Mouse (Mus musculus): ENCODE measurements around the gene Vrk3. TPM values are rescaled to one million over a fixed set of nuclear protein-coding genes. Genes with fewer than 3 reads are reported as not detected.
A peak's percentile ranks its signal among the peaks of the same experiment; 100 is the strongest.

Vrk3 gene
- total and polyA plus RNA-seq, 2 experiments, result 8.6 to 31.4 TPM

DNA sequence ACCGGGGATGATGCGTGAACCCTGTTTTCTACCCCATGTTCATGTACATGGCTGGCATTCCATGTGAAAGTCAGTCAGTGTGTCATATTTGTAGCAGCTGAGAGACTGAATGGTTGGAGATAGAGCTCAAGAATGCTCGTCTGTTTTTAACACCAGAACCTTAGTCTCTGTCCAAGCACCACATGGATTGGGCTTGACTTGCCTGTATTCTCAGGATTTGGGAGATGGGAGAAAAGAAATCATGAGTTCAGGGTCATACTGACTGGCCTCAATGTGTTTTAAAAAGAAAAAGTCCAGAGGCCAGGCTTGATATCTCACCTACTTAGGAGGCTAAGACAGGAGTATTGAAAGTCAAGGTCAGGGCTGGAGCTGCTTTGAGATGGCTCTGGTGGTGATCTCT is 69.2 kb downstream of the Vrk3 start:
- Histone ChIP-seq H3K9ac (ENCODE audit: low read depth, low read length) (peak overlapping the region; percentile 98), H3K4me1 (ENCODE audit: control insufficient read depth, insufficient read depth, low read length) (peaks cover 40% of the 10 kb centered on the region), H3K4me3 (ENCODE audit: insufficient read depth, low read depth, low read length) (no peak overlapping the region; the same call in 1 of the 2 replicates), H3K27me3 (ENCODE audit: control insufficient read depth, insufficient read depth, low read length) (no peaks in the 10 kb centered on the region), H3K27ac (replicated peaks; ENCODE audit: insufficient read depth, low read depth, low read length) (peak overlapping the region; percentile 93), H3K79me2 (ENCODE audit: control insufficient read depth, insufficient read depth, low read length) (peaks cover 17% of the 10 kb centered on the region; the same call in 1 of the 2 replicates), H3K36me3 (ENCODE audit: control insufficient read depth, insufficient read depth, low read length) (peaks cover 9% of the 10 kb centered on the region)
- TF ChIP-seq CTCF (IDR thresholded peaks at IDR 0.05; ENCODE audit: low read depth, low read length), result no peak
- TF ChIP-seq POLR2A (IDR thresholded peaks at IDR 0.05; ENCODE audit: extremely low read depth, insufficient read depth, low read length), result no peak
- peak; percentile 56 for DNase-seq (ENCODE audit: extremely low read depth, low read depth, low spot score)
- WGBS, result 15% methylated on average over 3 of the region's 3 CpGs

GRCm38 (mm10) chr7:44818164-44818563 is 70.0 kb downstream of the Vrk3 start:
- Histone ChIP-seq H3K9ac (ENCODE audit: low read depth, low read length) (peak overlapping the region; percentile 11; the same call in 1 of the 2 replicates), H3K4me3 (ENCODE audit: insufficient read depth, low read depth, low read length) (no peak overlapping the region), H3K27me3 (ENCODE audit: control insufficient read depth, insufficient read depth, low read length) (no peaks in the 10 kb centered on the region), H3K79me2 (ENCODE audit: control insufficient read depth, insufficient read depth, low read length) (peaks cover 24% of the 10 kb centered on the region), H3K4me1 (ENCODE audit: control insufficient read depth, insufficient read depth, low read length) (peaks cover 38% of the 10 kb centered on the region), H3K27ac (replicated peaks; ENCODE audit: insufficient read depth, low read depth, low read length) (peak overlapping the region; percentile 94), H3K36me3 (ENCODE audit: control insufficient read depth, insufficient read depth, low read length) (peaks cover 9% of the 10 kb centered on the region)
- TF ChIP-seq POLR2A (IDR thresholded peaks at IDR 0.05; ENCODE audit: extremely low read depth, insufficient read depth, low read length), result no peak
- TF ChIP-seq CTCF (IDR thresholded peaks at IDR 0.05; ENCODE audit: low read depth, low read length), result peak; percentile 29; the same call in 1 of the 2 replicates
- DNase-seq (ENCODE audit: extremely low read depth, low read depth, low spot score), result peak; percentile 77
- WGBS, result 12% methylated on average over 2 of the region's 2 CpGs

- TF ChIP-seq CTCF (IDR thresholded peaks at IDR 0.05; ENCODE audit: low read depth, low read length), result no peak
- 0 out of 2 replicates have a peak, but pooled peaks have one; percentile 20 for TF ChIP-seq POLR2A (IDR thresholded peaks at IDR 0.05; ENCODE audit: extremely low read depth, insufficient read depth, low read length)
- H3K9ac ChIP-seq (ENCODE audit: low read depth, low read length), result peak overlapping the region; percentile 70
- H3K27me3 ChIP-seq (ENCODE audit: control insufficient read depth, insufficient read depth, low read length), result no peaks in the 10 kb centered on the region
- H3K79me2 ChIP-seq (ENCODE audit: control insufficient read depth, insufficient read depth, low read length), result peaks cover 30% of the 10 kb centered on the region
- peaks cover 38% of the 10 kb centered on the region for H3K4me1 ChIP-seq (ENCODE audit: control insufficient read depth, insufficient read depth, low read length)
- WGBS, result 13% methylated on average over 6 of the region's 6 CpGs
- H3K4me3 ChIP-seq (ENCODE audit: insufficient read depth, low read depth, low read length), result peak overlapping the region; percentile 25
- peaks cover 3% of the 10 kb centered on the region; the same call in 1 of the 2 replicates for H3K36me3 ChIP-seq (ENCODE audit: control insufficient read depth, insufficient read depth, low read length)
- H3K27ac ChIP-seq (replicated peaks; ENCODE audit: insufficient read depth, low read depth, low read length), result peak overlapping the region; percentile 94
- DNase-seq (ENCODE audit: extremely low read depth, low read depth, low spot score), result peak; percentile 74
Measured at GRCm38 (mm10) chr7:44818751-44819235, 70.6 kb downstream of the Vrk3 start.

DNA sequence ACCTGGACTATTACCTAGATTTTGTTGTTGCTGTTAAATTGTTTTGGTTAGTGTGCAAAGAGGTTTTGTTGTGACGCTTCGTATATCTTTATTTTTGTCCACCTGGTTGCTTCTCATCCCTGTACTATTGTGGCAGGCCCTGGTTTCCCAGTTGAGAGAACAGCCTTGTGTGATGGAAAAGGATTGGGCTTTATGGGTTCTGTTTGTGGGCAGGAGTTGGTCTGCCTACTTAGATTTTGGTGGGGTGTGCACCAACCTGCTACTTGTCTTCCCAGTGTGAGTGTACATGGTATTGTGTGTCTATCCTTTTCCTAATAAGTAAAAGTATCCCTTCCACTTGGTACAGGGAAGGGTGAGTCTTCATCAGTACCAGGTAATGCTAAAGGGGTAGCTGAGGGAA is 71.2 kb downstream of the Vrk3 start:
- Histone ChIP-seq H3K79me2 (ENCODE audit: control insufficient read depth, insufficient read depth, low read length) (peaks cover 34% of the 10 kb centered on the region), H3K27me3 (ENCODE audit: control insufficient read depth, insufficient read depth, low read length) (no peaks in the 10 kb centered on the region), H3K27ac (replicated peaks; ENCODE audit: insufficient read depth, low read depth, low read length) (peak overlapping the region; percentile 94), H3K4me1 (ENCODE audit: control insufficient read depth, insufficient read depth, low read length) (peaks cover 34% of the 10 kb centered on the region), H3K9ac (ENCODE audit: low read depth, low read length) (peak overlapping the region; percentile 70), H3K36me3 (ENCODE audit: control insufficient read depth, insufficient read depth, low read length) (peaks cover 2% of the 10 kb centered on the region; the same call in 1 of the 2 replicates), H3K4me3 (ENCODE audit: insufficient read depth, low read depth, low read length) (0 out of 2 replicates have a peak overlapping the region, but pooled peaks have one; percentile 25)
- 69% methylated on average over 2 of the region's 2 CpGs for WGBS
- TF ChIP-seq CTCF (IDR thresholded peaks at IDR 0.05; ENCODE audit: low read depth, low read length) (no peak), POLR2A (IDR thresholded peaks at IDR 0.05; ENCODE audit: extremely low read depth, insufficient read depth, low read length) (no peak)
- DNase-seq (ENCODE audit: extremely low read depth, low read depth, low spot score), result peak; percentile 14

GRCm38 (mm10) chr7:44819863-44820262 is 71.7 kb downstream of the Vrk3 start:
- no peak overlapping the region for H3K4me3 ChIP-seq (ENCODE audit: insufficient read depth, low read depth, low read length)
- H3K27me3 ChIP-seq (ENCODE audit: control insufficient read depth, insufficient read depth, low read length), result no peaks in the 10 kb centered on the region
- H3K27ac ChIP-seq (replicated peaks; ENCODE audit: insufficient read depth, low read depth, low read length), result peak overlapping the region; percentile 94
- H3K79me2 ChIP-seq (ENCODE audit: control insufficient read depth, insufficient read depth, low read length), result peaks cover 38% of the 10 kb centered on the region
- TF ChIP-seq POLR2A (IDR thresholded peaks at IDR 0.05; ENCODE audit: extremely low read depth, insufficient read depth, low read length), result no peak
- no peak for TF ChIP-seq CTCF (IDR thresholded peaks at IDR 0.05; ENCODE audit: low read depth, low read length)
- H3K4me1 ChIP-seq (ENCODE audit: control insufficient read depth, insufficient read depth, low read length), result peaks cover 30% of the 10 kb centered on the region
- WGBS, result 16% methylated on average over 5 of the region's 5 CpGs
- H3K9ac ChIP-seq (ENCODE audit: low read depth, low read length), result no peak overlapping the region
- H3K36me3 ChIP-seq (ENCODE audit: control insufficient read depth, insufficient read depth, low read length), result no peaks in the 10 kb centered on the region
- peak; percentile 99 for DNase-seq (ENCODE audit: extremely low read depth, low read depth, low spot score)

GRCm38 (mm10) chr7:44820525-44820924 is 72.3 kb downstream of the Vrk3 start:
- TF ChIP-seq CTCF (IDR thresholded peaks at IDR 0.05; ENCODE audit: low read depth, low read length) (no peak), POLR2A (IDR thresholded peaks at IDR 0.05; ENCODE audit: extremely low read depth, insufficient read depth, low read length) (no peak)
- H3K4me3 ChIP-seq (ENCODE audit: insufficient read depth, low read depth, low read length), result no peak overlapping the region
- H3K9ac ChIP-seq (ENCODE audit: low read depth, low read length), result peak overlapping the region; percentile 14; the same call in 1 of the 2 replicates
- peaks cover 27% of the 10 kb centered on the region for H3K4me1 ChIP-seq (ENCODE audit: control insufficient read depth, insufficient read depth, low read length)
- peak overlapping the region; percentile 73 for H3K27ac ChIP-seq (replicated peaks; ENCODE audit: insufficient read depth, low read depth, low read length)
- no peaks in the 10 kb centered on the region for H3K36me3 ChIP-seq (ENCODE audit: control insufficient read depth, insufficient read depth, low read length)
- DNase-seq (ENCODE audit: extremely low read depth, low read depth, low spot score), result peak; percentile 65
- H3K79me2 ChIP-seq (ENCODE audit: control insufficient read depth, insufficient read depth, low read length), result peaks cover 44% of the 10 kb centered on the region
- WGBS, result 35% methylated on average over 3 of the region's 3 CpGs
- no peaks in the 10 kb centered on the region for H3K27me3 ChIP-seq (ENCODE audit: control insufficient read depth, insufficient read depth, low read length)

Measured in liver, adult 2 months (tissue).